Mouse (Mus musculus): Measurements from ENCODE around the gene Cdca5.

DNA sequence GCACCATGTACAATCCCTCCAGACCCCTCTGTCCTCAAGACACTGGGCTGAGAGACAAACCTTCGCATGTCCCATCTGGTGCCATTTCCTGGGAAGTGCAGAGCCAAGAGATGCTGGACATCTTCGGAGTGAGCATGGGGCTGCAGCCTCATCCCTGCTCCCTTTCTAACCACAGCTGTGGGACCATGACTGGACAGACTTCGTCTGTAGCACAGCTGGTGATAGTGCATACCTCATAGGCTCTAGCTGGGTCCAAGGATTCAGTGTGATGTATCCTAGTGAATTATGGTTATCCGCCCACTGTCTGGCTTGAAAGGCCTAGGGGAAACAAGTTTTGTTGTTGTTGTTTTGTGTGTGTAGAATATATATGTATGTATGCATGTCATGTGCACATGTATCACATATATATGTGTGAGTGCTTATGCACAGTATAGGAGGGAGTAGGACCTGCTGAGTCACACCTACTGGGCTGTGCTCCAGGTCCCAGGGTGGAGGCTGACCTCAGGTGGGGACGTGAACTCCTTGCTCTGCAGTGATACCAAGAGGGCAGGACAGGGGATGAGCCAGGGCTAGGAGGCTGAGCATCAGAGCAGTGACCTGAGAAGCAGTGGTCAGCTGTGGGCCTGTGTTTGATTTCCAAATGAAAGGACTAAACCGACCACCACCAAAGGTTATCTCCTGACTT is 17.5 kb downstream of the Cdca5 start:
- TF ChIP-seq POLR2A (IDR thresholded peaks at IDR 0.05; ENCODE audit: borderline replicate concordance, low read depth, low read length) (no peak), CTCF (IDR thresholded peaks at IDR 0.05; ENCODE audit: low read depth, low read length) (no peak)

All from bone marrow macrophage, adult 2 months (primary cell).